Mouse (Mus musculus) neural tube, embryonic 11.5 days (tissue): ENCODE results near the gene Plekhm3. TPM values are rescaled to one million over a fixed set of nuclear protein-coding genes. Genes with fewer than 3 reads are reported as not detected.

Source experiments
- ATAC-seq: fragments of 200-750 bp; cut with Nextera tagmentation; 2 replicates; pipeline ENCODE4 v1.8.0; 2017; ENCODE audit warnings: moderate number of reproducible peaks, mild to moderate bottlenecking, moderate TSS enrichment, moderate library complexity; ENCODE audit not compliant: insufficient read depth, low FRiP score, low TSS enrichment
- DNase-seq: peaks from one replicate; pipeline ENCODE4 v3.0.0-alpha.2; 2015; ENCODE audit warnings: low spot score
- H3K27ac ChIP-seq: fragments of 300-500 bp; sonication (generic); 2 replicates; pipeline ENCODE4 v1.5.1; 2014; ENCODE audit warnings: low read depth, mild to moderate bottlenecking, low read length
- H3K27me3 ChIP-seq: fragments of 300-500 bp; sonication (generic); 2 replicates; pipeline ENCODE4 v1.6.1; 2014; ENCODE audit warnings: mild to moderate bottlenecking, low read length, mixed read lengths; ENCODE audit not compliant: control insufficient read depth, insufficient read depth
- H3K36me3 ChIP-seq: fragments of 300-500 bp; sonication (generic); 2 replicates; pipeline ENCODE4 v1.6.1; 2014; ENCODE audit warnings: mild to moderate bottlenecking, low read length, moderate library complexity, mixed read lengths; ENCODE audit not compliant: control insufficient read depth, insufficient read depth
- H3K4me1 ChIP-seq: fragments of 300-500 bp; sonication (generic); 2 replicates; pipeline ENCODE4 v1.6.1; 2014; ENCODE audit warnings: low read length, mixed read lengths; ENCODE audit not compliant: control insufficient read depth, insufficient read depth
- H3K4me2 ChIP-seq: fragments of 300-500 bp; sonication (generic); 2 replicates; pipeline ENCODE4 v1.6.1; 2014; ENCODE audit warnings: low read depth, mild to moderate bottlenecking, moderate library complexity
- H3K4me3 ChIP-seq: fragments of 300-500 bp; sonication (generic); 2 replicates; pipeline ENCODE4 v1.5.1; 2014; ENCODE audit warnings: low read depth, low read length
- H3K9ac ChIP-seq: fragments of 300-500 bp; sonication (generic); 2 replicates; pipeline ENCODE4 v1.6.1; 2014; ENCODE audit warnings: mild to moderate bottlenecking, low read length
- H3K9me3 ChIP-seq: fragments of 300-500 bp; sonication (generic); 2 replicates; pipeline ENCODE4 v1.6.1; 2016; ENCODE audit warnings: low read length; ENCODE audit not compliant: control insufficient read depth
- WGBS: fragments of 180-500 bp; shearing (Covaris S2); extraction: QIAGEN DNeasy Blood & Tissue Kit; methylation state at CpG from one replicate; pipeline ENCODE4 v1.1.7; 2014; 5-methylcytosine and 5-hydroxymethylcytosine counted together
- polyA plus RNA-seq: library from polyadenylated mRNA; unstranded; fragments of >200 nt; fragmentation: Nextera tagmentation; extraction: Ambion mirVana; gene quantifications from 2 replicates; pipeline ENCODE4 v1.2.1, GENCODE M21; 2014

Plekhm3 gene
- polyA plus RNA-seq, 1 experiment from 2014 or later, result 8.4 TPM

- Histone ChIP-seq H3K4me3 (no peak overlapping the region), H3K4me2 (no peak overlapping the region), H3K9me3 (no peaks in the 10 kb centered on the region), H3K27ac (no peak overlapping the region), H3K4me1 (no peaks in the 10 kb centered on the region), H3K36me3 (no peaks in the 10 kb centered on the region), H3K27me3 (no peaks in the 10 kb centered on the region), H3K9ac (no peak overlapping the region)
- DNase-seq (no peak), ATAC-seq (no peak)
- WGBS, result 90% methylated on average over 7 of the region's 7 CpGs
Measured at GRCm38 (mm10) chr1:64938907-64939306, 17.7 kb downstream of the Plekhm3 start.

DNA sequence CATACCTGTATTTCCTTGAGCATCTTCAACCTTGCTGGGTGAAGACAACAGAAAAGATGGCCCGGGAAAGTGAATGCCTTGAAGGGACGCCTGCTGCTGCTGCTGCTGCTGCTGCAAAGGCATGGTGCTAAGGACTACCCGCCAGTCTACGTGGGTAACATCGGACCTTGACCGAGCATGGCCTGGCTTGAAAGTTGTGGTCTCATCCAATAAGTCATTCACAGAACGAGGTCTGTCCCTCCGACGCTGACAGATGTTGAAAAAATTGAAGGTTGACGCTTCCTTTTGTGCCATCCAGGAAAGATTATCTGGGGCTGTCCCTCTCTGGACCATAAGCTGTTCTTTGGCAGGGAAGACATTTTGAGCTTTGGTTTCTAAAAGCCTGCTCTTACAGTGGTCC, 18.9 kb downstream of the Plekhm3 start:
- Histone ChIP-seq H3K27me3 (no peaks in the 10 kb centered on the region), H3K36me3 (no peaks in the 10 kb centered on the region), H3K27ac (no peak overlapping the region), H3K4me3 (no peak overlapping the region), H3K4me2 (no peak overlapping the region), H3K9ac (no peak overlapping the region), H3K9me3 (no peaks in the 10 kb centered on the region), H3K4me1 (no peaks in the 10 kb centered on the region)
- DNase-seq (no peak), ATAC-seq (no peak)
- 90% methylated on average over 10 of the region's 10 CpGs for WGBS

DNA sequence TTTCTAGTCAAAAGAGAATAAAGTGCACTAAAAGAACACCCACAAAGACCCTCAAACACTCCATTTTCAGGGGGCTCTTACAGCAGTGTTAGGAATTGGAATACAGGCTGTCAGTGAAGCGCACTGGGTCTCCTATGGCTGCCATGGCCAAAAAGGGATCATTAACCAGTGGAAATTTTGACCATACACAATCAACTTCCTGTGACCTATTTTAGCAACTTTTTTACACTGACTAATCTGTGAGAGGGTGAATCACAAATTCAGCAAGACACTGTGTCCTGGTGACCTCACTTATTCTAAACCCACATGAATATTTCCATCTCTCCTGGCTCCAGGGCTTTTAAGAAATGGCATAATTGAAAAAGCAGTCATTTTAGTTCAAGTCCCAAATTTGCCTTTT, 23.7 kb downstream of the Plekhm3 start:
- Histone ChIP-seq H3K36me3 (no peaks in the 10 kb centered on the region), H3K9ac (no peak overlapping the region), H3K9me3 (no peaks in the 10 kb centered on the region), H3K27me3 (no peaks in the 10 kb centered on the region), H3K4me2 (no peak overlapping the region), H3K27ac (no peak overlapping the region), H3K4me3 (no peak overlapping the region), H3K4me1 (no peaks in the 10 kb centered on the region)
- 84% methylated on average over 1 of the region's 1 CpGs for WGBS
- ATAC-seq (no peak), DNase-seq (no peak)

DNA sequence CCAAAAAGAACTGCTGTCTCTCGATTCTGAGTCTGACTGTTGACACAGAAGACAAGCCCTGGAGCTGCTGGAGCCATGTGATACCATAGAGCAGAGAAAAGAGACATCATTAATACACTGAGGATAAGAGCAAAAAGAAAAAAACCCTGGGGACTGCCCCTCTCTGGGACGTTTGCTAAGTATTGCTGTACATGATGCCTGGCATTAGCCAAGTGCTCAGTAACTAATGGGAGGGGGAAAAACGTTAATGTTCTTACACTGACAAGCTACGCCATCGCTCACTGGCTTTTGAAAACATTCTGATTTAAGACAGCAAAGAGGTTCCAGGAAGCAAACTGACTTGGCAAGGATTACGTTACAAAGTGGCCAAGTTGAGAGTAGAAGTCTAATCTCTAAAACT, 26.5 kb downstream of the Plekhm3 start:
- no peak overlapping the region for H3K4me2 ChIP-seq
- no peaks in the 10 kb centered on the region for H3K27me3 ChIP-seq
- 84% methylated on average over 6 of the region's 6 CpGs for WGBS
- H3K36me3 ChIP-seq, result no peaks in the 10 kb centered on the region
- ATAC-seq (no peak), DNase-seq (no peak)
- no peaks in the 10 kb centered on the region for H3K4me1 ChIP-seq
- H3K9me3 ChIP-seq, result no peaks in the 10 kb centered on the region
- H3K27ac ChIP-seq, result no peak overlapping the region
- no peak overlapping the region for H3K9ac ChIP-seq
- H3K4me3 ChIP-seq, result no peak overlapping the region

GRCm38 (mm10) chr1:64929673-64930072, 27.0 kb downstream of the Plekhm3 start:
- no peak overlapping the region for H3K4me2 ChIP-seq

DNA sequence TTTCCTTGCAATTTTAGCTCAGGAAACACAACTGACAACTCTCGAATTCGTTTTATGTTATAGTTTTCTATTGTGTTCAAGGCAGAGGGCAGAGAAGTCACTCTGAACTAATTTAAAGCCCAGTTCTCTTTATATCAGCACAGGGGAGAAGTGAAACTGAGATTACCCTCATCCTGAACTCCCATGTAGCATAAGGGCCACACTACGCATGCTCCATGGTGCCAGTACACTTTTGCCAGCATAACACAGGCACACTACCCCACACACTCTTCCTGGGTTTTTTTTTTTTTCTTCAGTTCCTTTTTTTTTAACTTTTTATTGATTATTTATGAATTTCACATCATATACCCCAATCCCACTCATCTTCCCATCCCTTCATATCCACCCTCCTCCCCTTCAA, 28.1 kb downstream of the Plekhm3 start:
- Histone ChIP-seq H3K27me3 (no peaks in the 10 kb centered on the region), H3K4me2 (no peak overlapping the region), H3K27ac (no peak overlapping the region), H3K9me3 (no peaks in the 10 kb centered on the region), H3K36me3 (no peaks in the 10 kb centered on the region), H3K4me3 (no peak overlapping the region), H3K4me1 (peaks cover 3% of the 10 kb centered on the region; the same call in 1 of the 2 replicates), H3K9ac (no peak overlapping the region)
- ATAC-seq (no peak), DNase-seq (no peak)
- WGBS, result 97% methylated on average over 3 of the region's 3 CpGs

More at GRCm38 (mm10) chr1:64929673-64930072, 27.0 kb downstream of the Plekhm3 start:
- H3K27me3 ChIP-seq, result no peaks in the 10 kb centered on the region
- H3K4me1 ChIP-seq, result peaks cover under 1% of the 10 kb centered on the region; the same call in 1 of the 2 replicates
- no peaks in the 10 kb centered on the region for H3K9me3 ChIP-seq
- no peak overlapping the region for H3K9ac ChIP-seq
- ATAC-seq, result no peak
- no peak overlapping the region for H3K27ac ChIP-seq
- H3K4me3 ChIP-seq, result no peak overlapping the region
- no peak for DNase-seq
- 85% methylated on average over 4 of the region's 4 CpGs for WGBS
- H3K36me3 ChIP-seq, result no peaks in the 10 kb centered on the region

- no peak overlapping the region for H3K4me2 ChIP-seq
- no peak for ATAC-seq
- H3K36me3 ChIP-seq, result no peaks in the 10 kb centered on the region
- no peak overlapping the region for H3K4me3 ChIP-seq
- no peak overlapping the region for H3K9ac ChIP-seq
- H3K27me3 ChIP-seq, result no peaks in the 10 kb centered on the region
- no peak for DNase-seq
- H3K27ac ChIP-seq, result no peak overlapping the region
- 90% methylated on average over 15 of the region's 15 CpGs for WGBS
- no peaks in the 10 kb centered on the region for H3K9me3 ChIP-seq
- H3K4me1 ChIP-seq, result peaks cover 3% of the 10 kb centered on the region; the same call in 1 of the 2 replicates
Measured at GRCm38 (mm10) chr1:64927437-64928274, 29.0 kb downstream of the Plekhm3 start.

DNA sequence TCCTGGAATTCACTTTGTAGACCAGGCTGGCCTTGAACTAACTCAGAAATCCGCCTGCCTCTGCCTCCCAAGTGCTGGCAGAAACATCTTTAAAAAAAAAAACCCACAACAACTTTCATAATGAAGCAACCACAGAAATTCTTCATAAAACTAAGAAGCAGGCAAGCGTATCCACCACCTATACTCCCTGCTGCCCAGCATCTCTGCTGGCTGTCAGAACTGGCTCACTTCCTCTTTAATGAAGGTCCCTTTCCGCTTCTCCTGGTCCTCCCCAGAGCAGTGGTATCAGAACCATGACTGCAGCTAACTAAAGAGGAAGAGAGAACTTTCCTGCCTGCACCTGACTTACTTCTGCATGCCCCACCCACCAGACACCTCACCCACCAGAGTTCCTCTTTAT, 31.0 kb downstream of the Plekhm3 start:
- DNase-seq (no peak), ATAC-seq (no peak)
- Histone ChIP-seq H3K4me1 (peaks cover 3% of the 10 kb centered on the region; the same call in 1 of the 2 replicates), H3K4me3 (no peak overlapping the region), H3K27me3 (no peaks in the 10 kb centered on the region), H3K9me3 (no peaks in the 10 kb centered on the region), H3K4me2 (no peak overlapping the region), H3K9ac (no peak overlapping the region), H3K27ac (no peak overlapping the region), H3K36me3 (no peaks in the 10 kb centered on the region)
- WGBS, result 94% methylated on average over 3 of the region's 3 CpGs

- H3K27me3 ChIP-seq, result no peaks in the 10 kb centered on the region
- no peak for DNase-seq
- H3K4me3 ChIP-seq, result no peak overlapping the region
- WGBS, result 74% methylated on average over 12 of the region's 12 CpGs
- H3K9me3 ChIP-seq, result no peaks in the 10 kb centered on the region
- no peak overlapping the region for H3K27ac ChIP-seq
- H3K9ac ChIP-seq, result no peak overlapping the region
- peaks cover 3% of the 10 kb centered on the region; the same call in 1 of the 2 replicates for H3K4me1 ChIP-seq
- H3K4me2 ChIP-seq, result no peak overlapping the region
- H3K36me3 ChIP-seq, result no peaks in the 10 kb centered on the region
- no peak for ATAC-seq
Measured at GRCm38 (mm10) chr1:64924283-64924682, 32.3 kb downstream of the Plekhm3 start.
